Mouse (Mus musculus) brain, embryonic 14.5 days (tissue): ENCODE measurements around the gene Retn.

Experiments used
- CTCF ChIP-seq: fragments of 200-500 bp; IDR thresholded peaks from 2 replicates; pipeline ENCODE4 v1.5.1; 2012; ENCODE audit warnings: inconsistent platforms, mild to moderate bottlenecking, moderate library complexity, borderline replicate concordance; ENCODE audit not compliant: insufficient read depth, insufficient read length; ENCODE audit errors: extremely low read depth
- POLR2A ChIP-seq: fragments of 200-500 bp; IDR thresholded peaks from 2 replicates; pipeline ENCODE4 v1.6.1; 2012; ENCODE audit warnings: mild to moderate bottlenecking, inconsistent platforms, borderline replicate concordance; ENCODE audit not compliant: poor library complexity, insufficient read depth, insufficient read length, severe bottlenecking; ENCODE audit errors: extremely low read depth

DNA sequence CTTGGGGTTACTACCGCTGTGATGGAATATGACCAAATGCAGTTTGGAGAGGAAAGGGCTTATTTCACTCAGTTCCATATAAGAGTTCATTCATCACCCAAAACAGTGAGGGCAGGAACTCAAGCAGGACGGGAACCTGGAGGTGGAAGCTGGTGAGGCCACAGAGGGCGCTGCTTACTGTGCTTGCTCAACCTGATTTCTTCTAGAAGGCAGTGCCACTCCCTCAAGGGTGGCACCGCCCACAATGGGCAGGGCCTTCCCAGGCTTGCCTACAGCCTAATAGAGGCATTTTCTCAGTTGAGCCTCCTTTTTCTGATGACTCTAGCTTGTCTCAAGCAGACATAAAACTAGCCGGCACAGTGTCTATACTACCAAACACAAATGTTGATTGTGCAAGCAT lies 9.8 kb upstream of the Retn start:
- TF ChIP-seq CTCF (no peak), POLR2A (no peak)
